Mouse (Mus musculus) cerebellum, adult 2 months (tissue): ENCODE results near the gene Cyp2e1.

Experiments used
- CTCF ChIP-seq: fragments of 200-500 bp; IDR thresholded peaks from 2 replicates; pipeline ENCODE4 v1.5.1; 2011; ENCODE audit warnings: low read depth, mild to moderate bottlenecking, control low read depth, low read length, moderate library complexity, borderline replicate concordance; ENCODE audit not compliant: insufficient read depth
- POLR2A ChIP-seq: fragments of 200-500 bp; IDR thresholded peaks from 2 replicates; pipeline ENCODE4 v1.6.1; 2011; ENCODE audit warnings: low read length, control low read depth, borderline replicate concordance; ENCODE audit not compliant: insufficient read depth

- no peak for TF ChIP-seq CTCF
- TF ChIP-seq POLR2A: no peak
Measured at GRCm38 (mm10) chr7:140812850-140813249, 49.3 kb downstream of the Cyp2e1 start.
